Mouse (Mus musculus): Measurements from ENCODE around the gene Fam131b.

- TF ChIP-seq MYOG (IDR thresholded peaks at IDR 0.05; ENCODE audit: control insufficient read depth, extremely low read depth, insufficient read length) (no peak), USF1 (IDR thresholded peaks at IDR 0.05; ENCODE audit: low read depth) (no peak)
Observed at GRCm38 (mm10) chr6:42270817-42271216, 53.6 kb downstream of the Fam131b start.
